Mouse (Mus musculus) embryonic facial prominence, embryonic 10.5 days (tissue): ENCODE measurements at regions not wholly inside any gene's neighbourhood (a gene's known extent, or its start where the extent isn't known, plus 50 kb on each side); places are given as distances from the start of the nearest gene placed in this dataset.

Source experiments
- DNase-seq: peaks from one replicate; pipeline ENCODE4 v3.0.0-alpha.2; 2017; ENCODE audit warnings: low spot score
- H3K27ac ChIP-seq: fragments of 300-500 bp; sonication (generic); replicated peaks from 2 replicates; pipeline ENCODE4 v1.5.1; 2016; ENCODE audit warnings: mild to moderate bottlenecking
- H3K27me3 ChIP-seq: fragments of 300-500 bp; sonication (generic); replicated peaks from 2 replicates; pipeline ENCODE4 v1.6.1; 2016; ENCODE audit warnings: low read depth, mild to moderate bottlenecking; ENCODE audit not compliant: poor library complexity, severe bottlenecking
- H3K36me3 ChIP-seq: fragments of 300-500 bp; sonication (generic); replicated peaks from 2 replicates; pipeline ENCODE4 v1.6.1; 2016; ENCODE audit warnings: mild to moderate bottlenecking, moderate library complexity
- H3K4me1 ChIP-seq: fragments of 300-500 bp; sonication (generic); 2 replicates; pipeline ENCODE4 v1.6.1; 2016
- H3K4me3 ChIP-seq: fragments of 300-500 bp; sonication (generic); 2 replicates; pipeline ENCODE4 v1.5.1; 2016; ENCODE audit warnings: mild to moderate bottlenecking, moderate library complexity
- H3K9me3 ChIP-seq: fragments of 300-500 bp; sonication (generic); 2 replicates; pipeline ENCODE4 v1.6.1; 2016; ENCODE audit warnings: mild to moderate bottlenecking
- WGBS: fragments of 180-500 bp; shearing (Covaris S2); methylation state at CpG from one replicate; pipeline ENCODE4 v1.1.7; 2016; 5-methylcytosine and 5-hydroxymethylcytosine counted together

GRCm38 (mm10) chr4:148747315-148747644, 56.9 kb upstream of the Casz1 start:
- Histone ChIP-seq H3K27me3 (peaks cover 97% of the 10 kb centered on the region), H3K4me3 (no peak overlapping the region), H3K4me1 (peaks cover 57% of the 10 kb centered on the region), H3K27ac (no peak overlapping the region), H3K36me3 (no peaks in the 10 kb centered on the region), H3K9me3 (no peaks in the 10 kb centered on the region)
- WGBS = 79% methylated on average over 7 of the region's 7 CpGs
- DNase-seq = no peak

- H3K27me3 ChIP-seq = peaks cover 85% of the 10 kb centered on the region
Measured at GRCm38 (mm10) chr4:148750030-148750429, 54.2 kb upstream of the Casz1 start.

GRCm38 (mm10) chr4:148751591-148751990, 52.6 kb upstream of the Casz1 start:
- 62% methylated on average over 7 of the region's 7 CpGs for WGBS
- Histone ChIP-seq H3K4me3 (no peak overlapping the region), H3K27me3 (peaks cover 71% of the 10 kb centered on the region), H3K36me3 (no peaks in the 10 kb centered on the region), H3K9me3 (no peaks in the 10 kb centered on the region), H3K4me1 (peaks cover 48% of the 10 kb centered on the region), H3K27ac (no peak overlapping the region)
- DNase-seq = no peak

More at GRCm38 (mm10) chr4:148750030-148750429, 54.2 kb upstream of the Casz1 start:
- Histone ChIP-seq H3K27ac (peak overlapping the region; percentile 35; the same call in 1 of the 2 replicates), H3K4me3 (no peak overlapping the region), H3K9me3 (no peaks in the 10 kb centered on the region), H3K36me3 (no peaks in the 10 kb centered on the region), H3K4me1 (peaks cover 60% of the 10 kb centered on the region)
- no peak for DNase-seq
- 61% methylated on average over 10 of the region's 10 CpGs for WGBS

- WGBS = 87% methylated on average over 14 of the region's 14 CpGs
- Histone ChIP-seq H3K27me3 (peaks cover 61% of the 10 kb centered on the region), H3K4me1 (peaks cover 38% of the 10 kb centered on the region)
Measured at GRCm38 (mm10) chr4:148752360-148753093, 51.7 kb upstream of the Casz1 start.

GRCm38 (mm10) chr4:148753143-148753798, 51.0 kb upstream of the Casz1 start:
- peaks cover 38% of the 10 kb centered on the region for H3K4me1 ChIP-seq
- peaks cover 54% of the 10 kb centered on the region for H3K27me3 ChIP-seq
- H3K9me3 ChIP-seq = no peaks in the 10 kb centered on the region
- no peak overlapping the region for H3K4me3 ChIP-seq
- H3K27ac ChIP-seq = peak overlapping the region; percentile 15; the same call in 1 of the 2 replicates
- no peak for DNase-seq
- no peaks in the 10 kb centered on the region for H3K36me3 ChIP-seq
- 70% methylated on average over 17 of the region's 17 CpGs for WGBS

More at GRCm38 (mm10) chr4:148752360-148753093, 51.7 kb upstream of the Casz1 start:
- Histone ChIP-seq H3K27ac (peak overlapping the region; percentile 15; the same call in 1 of the 2 replicates), H3K4me3 (no peak overlapping the region), H3K9me3 (no peaks in the 10 kb centered on the region), H3K36me3 (no peaks in the 10 kb centered on the region)
- no peak for DNase-seq

GRCm38 (mm10) chr4:148753849-148754248, 50.4 kb upstream of the Casz1 start:
- H3K27ac ChIP-seq = no peak overlapping the region
- no peak for DNase-seq
- 85% methylated on average over 8 of the region's 8 CpGs for WGBS
- no peak overlapping the region for H3K4me3 ChIP-seq
- H3K9me3 ChIP-seq = no peaks in the 10 kb centered on the region
- H3K4me1 ChIP-seq = peaks cover 40% of the 10 kb centered on the region
- H3K36me3 ChIP-seq = no peaks in the 10 kb centered on the region
- peaks cover 48% of the 10 kb centered on the region for H3K27me3 ChIP-seq
